Mouse (Mus musculus) ES-E14 (cell line): ENCODE measurements around the gene Zfp385b. TPM values are rescaled to one million over a fixed set of nuclear protein-coding genes. Genes with fewer than 3 reads are reported as not detected.

Experiments
- DNase-seq: peaks from one replicate; pipeline ENCODE4 v3.0.0-alpha.2; 2013; ENCODE audit warnings: low read depth, low spot score
- H3K27ac ChIP-seq: 2 replicates; pipeline ENCODE4 v1.5.1; 2012; ENCODE audit warnings: low read depth, mild to moderate bottlenecking, low read length, moderate library complexity, mixed read lengths; ENCODE audit not compliant: poor library complexity, insufficient read depth, severe bottlenecking
- H3K36me3 ChIP-seq: 2 replicates; pipeline ENCODE4 v1.6.1; 2012; ENCODE audit warnings: mild to moderate bottlenecking, low read length, moderate library complexity, mixed read lengths; ENCODE audit not compliant: control insufficient read depth, poor library complexity, insufficient read depth, severe bottlenecking
- H3K4me1 ChIP-seq, 2 experiments: fragments of 150-350 bp in 1 of 2; sonication (generic) in 1 of 2; 2 replicates each; pipeline ENCODE4 v1.6.1; 2012; ENCODE audit warnings: low read length in 2 of 2, mild to moderate bottlenecking in 1 of 2, mixed read lengths in 1 of 2; ENCODE audit not compliant: control insufficient read depth in 2 of 2, insufficient read depth in 2 of 2, poor library complexity in 1 of 2
- H3K4me3 ChIP-seq, 2 experiments: fragments of 150-350 bp in 1 of 2; sonication (generic) in 1 of 2; 2 replicates each; pipeline ENCODE4 v1.5.1; 2012; ENCODE audit warnings: low read length in 2 of 2, low read depth in 1 of 2, mild to moderate bottlenecking in 1 of 2, mixed read lengths in 1 of 2; ENCODE audit not compliant: insufficient read depth in 1 of 2, poor library complexity in 1 of 2, severe bottlenecking in 1 of 2
- H3K9ac ChIP-seq: 2 replicates; pipeline ENCODE4 v1.6.1; 2012; ENCODE audit warnings: low read depth, mild to moderate bottlenecking, low read length, mixed read lengths; ENCODE audit not compliant: poor library complexity, insufficient read depth, severe bottlenecking
- H3K9me3 ChIP-seq: fragments of 150-350 bp; sonication (generic); 2 replicates; pipeline ENCODE4 v1.6.1; 2012; ENCODE audit warnings: low read depth, mild to moderate bottlenecking, low read length; ENCODE audit not compliant: control insufficient read depth, insufficient read depth
- CHD2 ChIP-seq: IDR thresholded peaks from 2 replicates; pipeline ENCODE4 v1.6.1; 2014; ENCODE audit warnings: mild to moderate bottlenecking, low read depth, low read length, inconsistent platforms
- HCFC1 ChIP-seq: IDR thresholded peaks from 2 replicates; pipeline ENCODE4 v1.6.1; 2012; ENCODE audit warnings: low read length, inconsistent platforms, borderline replicate concordance; ENCODE audit not compliant: insufficient read depth
- MAFK ChIP-seq: IDR thresholded peaks from 2 replicates; pipeline ENCODE4 v1.6.1; 2014; ENCODE audit warnings: mild to moderate bottlenecking, low read depth, low read length, inconsistent platforms; ENCODE audit not compliant: insufficient read depth
- ZC3H11A ChIP-seq: IDR thresholded peaks from 2 replicates; pipeline ENCODE4 v1.6.1; 2012; ENCODE audit warnings: low read depth, mild to moderate bottlenecking, inconsistent platforms, low read length, borderline replicate concordance
- ZNF384 ChIP-seq: IDR thresholded peaks from 2 replicates; pipeline ENCODE4 v1.6.1; 2012; ENCODE audit warnings: low read depth, low read length, inconsistent platforms
- in situ Hi-C, 2 experiments: fragments of 600-800 bp; cut with MboI; formaldehyde crosslinking; loops; one replicate each; pipeline ENCODE4 v1.15.1; 2025; ENCODE audit warnings: low sequenced_read_pairs in 2 of 2, inconsistent platforms in 1 of 2; ENCODE audit not compliant: unreplicated experiment in 2 of 2
- total RNA-seq: library from RNA; depleted of rRNA; stranded (reverse); fragments of 300-350 nt; gene quantifications from 2 replicates; pipeline ENCODE4 v1.2.3, GENCODE M21; 2012; rRNA removed

Zfp385b gene
- total RNA-seq, 1 experiment: 0.09 TPM

DNA sequence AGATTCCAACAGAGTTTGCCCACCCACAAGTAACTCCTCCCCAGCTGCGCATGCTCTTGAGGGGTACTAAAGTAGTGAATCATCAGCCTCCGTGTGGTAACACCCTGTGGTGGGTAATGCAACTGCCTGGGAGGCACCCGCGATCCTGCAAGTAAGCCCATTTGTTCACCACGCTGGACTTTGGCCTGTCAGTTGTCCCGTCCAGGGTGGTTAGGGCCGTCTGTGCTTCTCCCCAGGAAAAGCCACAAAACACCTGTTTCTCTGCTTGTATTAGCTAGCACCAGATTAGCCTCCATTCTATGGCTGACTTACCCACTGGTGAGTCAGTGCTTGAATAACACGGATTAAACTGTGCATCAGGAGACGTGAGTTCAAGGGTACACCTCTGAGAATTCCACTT lies 442.6 kb downstream of the Zfp385b start:
- Histone ChIP-seq H3K9ac (no peak overlapping the region), H3K27ac (no peak overlapping the region; the same call in 1 of the 2 replicates), H3K36me3 (no peaks in the 10 kb centered on the region), H3K9me3 (no peaks in the 10 kb centered on the region), H3K4me3 (no peak overlapping the region), H3K4me1 (no peaks in the 10 kb centered on the region)
- TF ChIP-seq ZC3H11A: no peak
- in situ Hi-C loops: loop anchor here in 1 of 2 experiments (25.0 kb wide), 1 partner anchor 335 kb away; no protein-coding TSS in a partner anchor
- DNase-seq: no peak

GRCm38 (mm10) chr2:77375155-77375554 lies 444.3 kb downstream of the Zfp385b start:
- no peak overlapping the region; a peak in 1 of 4 replicates for H3K4me3 ChIP-seq
- H3K9me3 ChIP-seq: no peaks in the 10 kb centered on the region
- H3K4me1 ChIP-seq: no peaks in the 10 kb centered on the region
- in situ Hi-C loops: loop anchor here in 1 of 2 experiments (25.0 kb wide), 1 partner anchor 337 kb away; no protein-coding TSS in a partner anchor
- DNase-seq: no peak
- no peaks in the 10 kb centered on the region for H3K36me3 ChIP-seq
- no peak overlapping the region for H3K27ac ChIP-seq
- H3K9ac ChIP-seq: no peak overlapping the region
- TF ChIP-seq ZC3H11A (no peak), CHD2 (no peak), MAFK (no peak), ZNF384 (no peak), HCFC1 (no peak)

DNA sequence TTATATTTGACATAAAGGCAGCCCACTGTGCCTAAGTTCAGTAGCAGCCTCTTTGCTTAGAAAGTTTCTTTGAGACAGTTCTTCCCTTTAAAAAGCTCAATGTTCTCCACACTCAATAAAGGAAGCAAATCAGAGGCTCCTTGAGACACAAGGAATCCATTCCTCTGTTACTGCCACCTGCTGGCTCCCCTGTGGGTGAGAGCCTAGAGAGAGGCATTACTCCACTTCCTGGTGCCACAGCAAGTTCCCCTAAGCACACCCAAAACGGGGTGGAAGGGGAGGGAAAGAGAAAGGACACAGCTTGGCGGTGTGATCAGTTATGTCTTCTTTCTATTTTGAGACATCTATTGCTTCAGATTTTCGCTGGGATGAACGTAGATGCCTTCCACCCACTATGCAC lies 450.3 kb downstream of the Zfp385b start:
- in situ Hi-C loops: loop anchor here in 1 of 2 experiments (10.0 kb wide), 1 partner anchor 346 kb away; no protein-coding TSS in a partner anchor
- DNase-seq: peak; percentile 28
- no peaks in the 10 kb centered on the region for H3K9me3 ChIP-seq

More for the DNA sequence above, 450.3 kb downstream of the Zfp385b start:
- Histone ChIP-seq H3K4me1 (no peaks in the 10 kb centered on the region), H3K36me3 (no peaks in the 10 kb centered on the region), H3K9ac (no peak overlapping the region), H3K27ac (no peak overlapping the region), H3K4me3 (no peak overlapping the region)
- no peak for TF ChIP-seq MAFK

Other genes with a start within 250 kb of the Zfp385b start
- 57.7 and 59.7 TPM in 2 replicates for gene Cwc22, start 126.7 kb upstream of the Zfp385b start, total RNA-seq